Mouse (Mus musculus): ENCODE data around the gene Nfkbib. TPM values are rescaled to one million over a fixed set of nuclear protein-coding genes. Genes with fewer than 3 reads are reported as not detected.

The Nfkbib gene
- polyA plus RNA-seq (2014; fragmentation: Illumina TruSeq; extraction: RNeasy Lipid Tissue Mini Kit (QIAGEN cat#74804); ENCODE audit: insufficient read depth, low read depth, low replicate concordance): 29.6 TPM

DNA sequence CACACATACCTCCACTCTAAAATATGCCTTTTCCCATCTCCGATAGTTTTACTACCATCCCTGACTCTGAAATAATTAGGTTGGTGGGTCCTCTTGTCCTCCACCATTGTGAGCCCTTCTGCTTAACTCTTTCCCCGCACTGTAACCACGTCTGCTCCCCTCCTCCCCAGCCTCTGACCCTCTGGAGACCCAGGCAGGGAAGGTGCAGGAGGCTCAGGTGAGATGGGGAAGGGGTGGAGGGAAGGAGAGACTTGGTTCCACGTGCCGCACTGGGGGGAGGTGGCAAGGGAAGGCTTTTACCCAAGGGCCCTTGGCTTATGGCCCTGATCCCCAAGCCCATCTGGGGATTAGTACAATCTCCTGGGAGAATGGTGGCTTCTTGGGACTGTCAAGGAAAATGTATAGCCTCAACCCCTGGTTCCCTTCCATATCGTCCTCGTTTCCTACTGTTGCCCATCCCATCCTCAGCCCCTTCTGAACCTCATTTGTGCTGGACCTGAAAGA lies at the start of gene Nfkbib:
TSS of gene Nfkbib (minus strand) at position 51 of the 504 bp plus-strand sequence.

GRCm38 (mm10) chr7:28808221-28808941 lies 41.1 kb upstream of the Nfkbib start, which contains the start of gene Hnrnpl:
Gene Hnrnpl, plus strand, starts transcription at chr7:28808541.

DNA sequence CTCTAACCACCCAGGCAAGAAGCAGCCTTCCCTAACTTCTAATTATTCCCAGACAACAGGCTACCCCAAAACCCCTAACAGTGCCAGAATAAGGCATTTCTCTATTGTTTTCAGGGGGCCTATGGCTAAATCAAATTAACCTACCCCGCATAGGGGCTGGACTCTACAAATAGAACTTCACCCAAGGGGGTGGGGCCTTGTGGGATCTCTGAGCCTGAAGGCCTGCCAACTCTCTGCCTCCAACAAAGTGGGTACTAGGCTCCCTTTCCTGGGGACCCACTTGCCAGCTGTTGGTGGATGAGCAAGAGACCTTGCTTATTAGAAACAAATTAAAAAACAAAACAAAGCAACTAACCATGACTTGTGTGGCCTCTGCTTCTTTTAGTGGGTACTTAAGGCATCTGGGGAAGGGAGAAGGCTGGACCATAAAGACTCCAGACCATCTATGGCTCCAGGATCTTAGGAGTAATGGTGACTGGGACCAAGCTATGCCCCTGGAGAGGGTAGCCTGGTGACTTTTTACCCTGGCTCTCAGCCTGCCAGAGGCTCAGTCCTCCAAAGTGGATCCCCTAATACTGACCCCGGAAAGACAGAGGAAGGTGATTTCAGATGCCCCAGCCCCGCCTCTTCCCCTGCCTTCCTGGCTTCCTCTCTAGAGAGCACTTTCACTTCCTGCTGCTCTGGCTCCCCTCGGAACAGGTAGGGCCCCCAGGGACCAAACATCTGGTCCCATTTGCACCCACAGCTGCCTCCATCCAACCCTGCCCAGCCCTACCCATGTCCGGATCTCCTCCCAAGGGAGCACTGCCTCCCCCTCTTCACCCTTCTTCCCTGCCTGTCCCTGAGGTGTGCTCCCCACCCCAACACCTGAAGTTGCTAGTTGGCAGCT lies 21.2 kb upstream of the Nfkbib start, which contains the start of gene Rinl:
TSS of gene Rinl (plus strand) at position 663 of the 889 bp plus-strand sequence.

GRCm38 (mm10) chr7:28766173-28766879 lies 986 bp downstream of the Nfkbib start, which contains the start of gene Sirt2:
Gene Sirt2, plus strand, starts transcription at chr7:28766735.

DNA sequence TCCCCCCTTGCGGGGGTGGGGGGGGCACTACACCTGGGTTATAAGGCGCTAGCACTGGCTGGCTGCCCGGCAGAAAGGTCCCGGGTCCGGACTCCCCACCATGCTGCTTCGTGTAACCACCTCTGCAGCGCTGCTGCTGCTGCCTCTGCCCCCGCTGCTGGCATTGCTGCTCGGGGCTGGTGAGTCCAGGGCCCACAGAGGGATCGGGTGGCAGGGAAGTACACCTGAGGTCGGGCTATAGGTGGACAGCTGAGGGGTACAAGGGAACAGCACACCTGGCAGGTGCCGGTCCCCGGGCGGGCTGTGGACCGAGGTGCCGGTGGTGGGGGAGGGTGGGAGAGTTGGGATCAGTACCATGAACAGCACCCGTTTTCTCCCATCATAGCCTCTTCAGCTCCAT lies 11.2 kb downstream of the Nfkbib start, which contains the start of gene Ccer2:
TSS of gene Ccer2 (plus strand) at position 96 of the 400 bp plus-strand sequence.

GRCm38 (mm10) chr7:28741709-28742438 lies 25.4 kb downstream of the Nfkbib start, which contains the start of the genes Mrps12 and Sars2:
Gene Mrps12, minus strand, starts transcription at chr7:28741820.
Gene Sars2, plus strand, starts transcription at chr7:28741992.

DNA sequence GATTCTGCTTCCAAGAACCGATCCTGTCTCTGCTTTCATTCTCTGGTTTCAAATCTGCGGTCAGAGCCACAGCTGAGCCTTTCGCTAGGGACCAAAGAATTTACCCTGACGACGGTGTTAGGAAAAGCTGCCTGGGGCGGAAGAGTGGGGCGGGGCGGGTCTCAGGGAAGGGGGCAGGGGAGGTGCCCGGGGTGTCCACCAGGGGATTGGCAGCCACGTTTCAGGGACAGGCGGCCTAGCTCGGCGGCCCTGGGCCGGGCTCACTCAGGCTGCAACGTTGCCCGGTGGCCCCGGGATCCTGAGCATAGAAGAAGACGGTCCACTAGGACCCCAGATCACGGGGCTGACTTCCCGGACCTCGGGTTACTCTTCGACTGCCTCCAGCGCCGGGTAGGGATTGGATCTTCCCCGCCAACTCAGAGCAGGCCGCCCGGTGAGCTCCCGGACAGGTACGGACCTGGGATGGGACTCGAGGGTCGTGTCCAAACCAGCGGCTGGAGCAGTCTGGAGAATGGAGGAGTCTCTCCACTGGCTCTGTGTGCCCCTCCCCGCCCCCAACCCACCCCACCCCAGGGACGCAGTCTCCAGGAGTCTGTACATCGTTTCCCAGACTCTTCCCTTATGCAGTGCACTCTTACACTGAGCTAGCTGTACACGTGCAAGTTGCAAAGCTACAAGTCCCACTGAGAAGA lies 50.6 kb downstream of the Nfkbib start, which contains the start of gene Fbxo17:
TSS of gene Fbxo17 (plus strand) at position 215 of the 692 bp plus-strand sequence.

Other genes with a start within 250 kb of the Nfkbib start
- not detected for gene Ifnl3, start 244.7 kb downstream of the Nfkbib start, polyA plus RNA-seq (2014; fragmentation: Illumina TruSeq; extraction: RNeasy Lipid Tissue Mini Kit (QIAGEN cat#74804); ENCODE audit: insufficient read depth, low read depth, low replicate concordance)
- not detected for gene Sycn, start 226.6 kb downstream of the Nfkbib start, polyA plus RNA-seq (2014; fragmentation: Illumina TruSeq; extraction: RNeasy Lipid Tissue Mini Kit (QIAGEN cat#74804); ENCODE audit: insufficient read depth, low read depth, low replicate concordance)
- gene Nccrp1, start 220.3 kb downstream of the Nfkbib start, polyA plus RNA-seq (2014; fragmentation: Illumina TruSeq; extraction: RNeasy Lipid Tissue Mini Kit (QIAGEN cat#74804); ENCODE audit: insufficient read depth, low read depth, low replicate concordance): 0.65 TPM
- 12.4 TPM for gene Samd4b, start 169.4 kb downstream of the Nfkbib start, polyA plus RNA-seq (2014; fragmentation: Illumina TruSeq; extraction: RNeasy Lipid Tissue Mini Kit (QIAGEN cat#74804); ENCODE audit: insufficient read depth, low read depth, low replicate concordance)
- 22.3 TPM for gene Pak4, start 169.3 kb downstream of the Nfkbib start, polyA plus RNA-seq (2014; fragmentation: Illumina TruSeq; extraction: RNeasy Lipid Tissue Mini Kit (QIAGEN cat#74804); ENCODE audit: insufficient read depth, low read depth, low replicate concordance)
- gene Acp7, start 136.2 kb downstream of the Nfkbib start, polyA plus RNA-seq (2014; fragmentation: Illumina TruSeq; extraction: RNeasy Lipid Tissue Mini Kit (QIAGEN cat#74804); ENCODE audit: insufficient read depth, low read depth, low replicate concordance): not detected
- gene Fbxo27, start 74.7 kb downstream of the Nfkbib start, polyA plus RNA-seq (2014; fragmentation: Illumina TruSeq; extraction: RNeasy Lipid Tissue Mini Kit (QIAGEN cat#74804); ENCODE audit: insufficient read depth, low read depth, low replicate concordance): 0.96 TPM
- 2.8 TPM for gene Fbxo17, start 50.7 kb downstream of the Nfkbib start, polyA plus RNA-seq (2014; fragmentation: Illumina TruSeq; extraction: RNeasy Lipid Tissue Mini Kit (QIAGEN cat#74804); ENCODE audit: insufficient read depth, low read depth, low replicate concordance)
- 66.0 TPM for gene Mrps12, start 25.7 kb downstream of the Nfkbib start, polyA plus RNA-seq (2014; fragmentation: Illumina TruSeq; extraction: RNeasy Lipid Tissue Mini Kit (QIAGEN cat#74804); ENCODE audit: insufficient read depth, low read depth, low replicate concordance)
- gene Sars2, start 25.5 kb downstream of the Nfkbib start, polyA plus RNA-seq (2014; fragmentation: Illumina TruSeq; extraction: RNeasy Lipid Tissue Mini Kit (QIAGEN cat#74804); ENCODE audit: insufficient read depth, low read depth, low replicate concordance): 3.8 TPM
- gene Ccer2, start 11.3 kb downstream of the Nfkbib start, polyA plus RNA-seq (2014; fragmentation: Illumina TruSeq; extraction: RNeasy Lipid Tissue Mini Kit (QIAGEN cat#74804); ENCODE audit: insufficient read depth, low read depth, low replicate concordance): not detected
- 47.9 TPM for gene Sirt2, start 777 bp downstream of the Nfkbib start, polyA plus RNA-seq (2014; fragmentation: Illumina TruSeq; extraction: RNeasy Lipid Tissue Mini Kit (QIAGEN cat#74804); ENCODE audit: insufficient read depth, low read depth, low replicate concordance)
- gene Rinl, start 21.5 kb upstream of the Nfkbib start, polyA plus RNA-seq (2014; fragmentation: Illumina TruSeq; extraction: RNeasy Lipid Tissue Mini Kit (QIAGEN cat#74804); ENCODE audit: insufficient read depth, low read depth, low replicate concordance): 16.0 TPM
- gene Hnrnpl, start 41.0 kb upstream of the Nfkbib start, polyA plus RNA-seq (2014; fragmentation: Illumina TruSeq; extraction: RNeasy Lipid Tissue Mini Kit (QIAGEN cat#74804); ENCODE audit: insufficient read depth, low read depth, low replicate concordance): 124 TPM
- 181 TPM for gene Ech1, start 57.7 kb upstream of the Nfkbib start, polyA plus RNA-seq (2014; fragmentation: Illumina TruSeq; extraction: RNeasy Lipid Tissue Mini Kit (QIAGEN cat#74804); ENCODE audit: insufficient read depth, low read depth, low replicate concordance)
- 7.3 TPM for gene Lgals4, start 66.3 kb upstream of the Nfkbib start, polyA plus RNA-seq (2014; fragmentation: Illumina TruSeq; extraction: RNeasy Lipid Tissue Mini Kit (QIAGEN cat#74804); ENCODE audit: insufficient read depth, low read depth, low replicate concordance)
- gene Lgals7, start 96.3 kb upstream of the Nfkbib start, polyA plus RNA-seq (2014; fragmentation: Illumina TruSeq; extraction: RNeasy Lipid Tissue Mini Kit (QIAGEN cat#74804); ENCODE audit: insufficient read depth, low read depth, low replicate concordance): 4.1 TPM
- gene Capn12, start 113.9 kb upstream of the Nfkbib start, polyA plus RNA-seq (2014; fragmentation: Illumina TruSeq; extraction: RNeasy Lipid Tissue Mini Kit (QIAGEN cat#74804); ENCODE audit: insufficient read depth, low read depth, low replicate concordance): 0.07 TPM
- gene Actn4, start 194.8 kb upstream of the Nfkbib start, polyA plus RNA-seq (2014; fragmentation: Illumina TruSeq; extraction: RNeasy Lipid Tissue Mini Kit (QIAGEN cat#74804); ENCODE audit: insufficient read depth, low read depth, low replicate concordance): 93.9 TPM
- 297 TPM for gene Eif3k, start 214.4 kb upstream of the Nfkbib start, polyA plus RNA-seq (2014; fragmentation: Illumina TruSeq; extraction: RNeasy Lipid Tissue Mini Kit (QIAGEN cat#74804); ENCODE audit: insufficient read depth, low read depth, low replicate concordance)
- gene Map4k1, start 214.5 kb upstream of the Nfkbib start, polyA plus RNA-seq (2014; fragmentation: Illumina TruSeq; extraction: RNeasy Lipid Tissue Mini Kit (QIAGEN cat#74804); ENCODE audit: insufficient read depth, low read depth, low replicate concordance): 16.5 TPM